Mouse (Mus musculus) cerebellum, adult 8-10 months (tissue): ENCODE results near the gene Pex6.
A peak's percentile ranks its signal among the peaks of the same experiment; 100 is the strongest.

Experiments used
- DNase-seq: peaks from one replicate; pipeline ENCODE4 v3.0.0; 2022

The Pex6 gene

GRCm38 (mm10) chr17:46701489-46701888 lies 9.8 kb upstream of the Pex6 start:
- DNase-seq, result no peak

- DNase-seq, result no peak
Observed at GRCm38 (mm10) chr17:46702100-46702499, 9.2 kb upstream of the Pex6 start.

GRCm38 (mm10) chr17:46702506-46702905 lies 8.8 kb upstream of the Pex6 start:
- no peak for DNase-seq

GRCm38 (mm10) chr17:46703971-46704886 lies 7.0 kb upstream of the Pex6 start:
- no peak for DNase-seq

- DNase-seq, result peak; percentile 96
Observed at GRCm38 (mm10) chr17:46704887-46705835, 6.1 kb upstream of the Pex6 start, which contains the start of gene Ppp2r5d. Gene Ppp2r5d (minus strand): TSS chr17:46705111.

GRCm38 (mm10) chr17:46706375-46707089 lies 4.7 kb upstream of the Pex6 start:
- DNase-seq, result no peak

- DNase-seq, result peak; percentile 42
Observed at GRCm38 (mm10) chr17:46711612-46712271, 479 bp downstream of the Pex6 start.

GRCm38 (mm10) chr17:46712442-46712841 lies 1.2 kb downstream of the Pex6 start:
- DNase-seq, result no peak

GRCm38 (mm10) chr17:46713849-46714248 lies 2.6 kb downstream of the Pex6 start:
- DNase-seq, result no peak

- no peak for DNase-seq
Observed at GRCm38 (mm10) chr17:46714756-46715481, 3.7 kb downstream of the Pex6 start.

- no peak for DNase-seq
Observed at GRCm38 (mm10) chr17:46721077-46721476, 9.8 kb downstream of the Pex6 start.

- no peak for DNase-seq
Observed at GRCm38 (mm10) chr17:46724477-46725084, 13.3 kb downstream of the Pex6 start.

GRCm38 (mm10) chr17:46725273-46725672 lies 14.0 kb downstream of the Pex6 start:
- peak; percentile 42 for DNase-seq

GRCm38 (mm10) chr17:46725731-46726645 lies 14.7 kb downstream of the Pex6 start:
- peak; percentile 77 for DNase-seq

- no peak for DNase-seq
Observed at GRCm38 (mm10) chr17:46727271-46727670, 16.0 kb downstream of the Pex6 start.

- DNase-seq, result no peak
Observed at GRCm38 (mm10) chr17:46728021-46728420, 16.8 kb downstream of the Pex6 start.

- no peak for DNase-seq
Observed at GRCm38 (mm10) chr17:46728496-46728895, 17.2 kb downstream of the Pex6 start.

- peak; percentile 82 for DNase-seq
Observed at GRCm38 (mm10) chr17:46728904-46729318, 17.6 kb downstream of the Pex6 start, which contains the start of gene Gnmt. Gene Gnmt (minus strand): TSS chr17:46729168.

- DNase-seq, result no peak
Observed at GRCm38 (mm10) chr17:46734055-46734454, 22.8 kb downstream of the Pex6 start.

- DNase-seq, result no peak
Observed at GRCm38 (mm10) chr17:46735287-46735686, 24.0 kb downstream of the Pex6 start.
